Mouse (Mus musculus) midbrain, embryonic 15.5 days (tissue): ENCODE results near the gene Unc5cl. TPM values are rescaled to one million over a fixed set of nuclear protein-coding genes. Genes with fewer than 3 reads are reported as not detected.

Experiments used
- ATAC-seq: fragments of 200-750 bp; cut with Nextera tagmentation; replicated peaks from 2 replicates; pipeline ENCODE4 v1.8.0; 2017; ENCODE audit warnings: moderate TSS enrichment
- H3K27ac ChIP-seq: fragments of 300-500 bp; sonication (generic); 2 replicates; pipeline ENCODE4 v1.5.1; 2015; ENCODE audit warnings: mild to moderate bottlenecking, inconsistent platforms
- H3K27me3 ChIP-seq: fragments of 300-500 bp; sonication (generic); replicated peaks from 2 replicates; pipeline ENCODE4 v1.6.1; 2015; ENCODE audit warnings: inconsistent platforms
- H3K36me3 ChIP-seq: fragments of 300-500 bp; sonication (generic); replicated peaks from 2 replicates; pipeline ENCODE4 v1.6.1; 2015; ENCODE audit warnings: inconsistent platforms
- H3K4me1 ChIP-seq: fragments of 300-500 bp; sonication (generic); 2 replicates; pipeline ENCODE4 v1.6.1; 2015; ENCODE audit warnings: inconsistent platforms
- H3K4me2 ChIP-seq: fragments of 300-500 bp; sonication (generic); 2 replicates; pipeline ENCODE4 v1.6.1; 2015; ENCODE audit warnings: inconsistent platforms, mild to moderate bottlenecking, moderate library complexity
- H3K4me3 ChIP-seq: fragments of 300-500 bp; sonication (generic); 2 replicates; pipeline ENCODE4 v1.5.1; 2015; ENCODE audit warnings: mild to moderate bottlenecking, inconsistent platforms
- H3K9ac ChIP-seq: fragments of 300-500 bp; sonication (generic); 2 replicates; pipeline ENCODE4 v1.6.1; 2015; ENCODE audit warnings: mild to moderate bottlenecking, inconsistent platforms
- H3K9me3 ChIP-seq: fragments of 300-500 bp; sonication (generic); 2 replicates; pipeline ENCODE4 v1.6.1; 2016; ENCODE audit warnings: inconsistent platforms
- WGBS: fragments of 180-500 bp; shearing (Covaris S2); methylation state at CpG from one replicate; pipeline ENCODE4 v1.1.7; 2015; ENCODE audit warnings: mixed read lengths; 5-methylcytosine and 5-hydroxymethylcytosine counted together
- polyA plus RNA-seq: library from polyadenylated mRNA; unstranded; fragments of >200 nt; fragmentation: Nextera tagmentation; extraction: Ambion mirVana; gene quantifications from 2 replicates; pipeline ENCODE4 v1.2.1, GENCODE M21; 2015

The Unc5cl gene
- polyA plus RNA-seq, 1 experiment from 2014 or later = 0.22 TPM

- no peak for ATAC-seq
- 49% methylated on average over 7 of the region's 7 CpGs for WGBS
Measured at GRCm38 (mm10) chr17:48493582-48493981, 38.9 kb downstream of the Unc5cl start.

GRCm38 (mm10) chr17:48493986-48494385 lies 39.3 kb downstream of the Unc5cl start:
- 72% methylated on average over 8 of the region's 8 CpGs for WGBS
- no peaks in the 10 kb centered on the region for H3K27me3 ChIP-seq

More at GRCm38 (mm10) chr17:48493582-48493981, 38.9 kb downstream of the Unc5cl start:
- Histone ChIP-seq H3K36me3 (no peaks in the 10 kb centered on the region), H3K4me1 (no peaks in the 10 kb centered on the region), H3K4me3 (no peak overlapping the region), H3K4me2 (no peak overlapping the region), H3K9ac (no peak overlapping the region), H3K27me3 (no peaks in the 10 kb centered on the region), H3K27ac (no peak overlapping the region), H3K9me3 (no peaks in the 10 kb centered on the region)

GRCm38 (mm10) chr17:48497986-48498385 lies 43.3 kb downstream of the Unc5cl start:
- no peaks in the 10 kb centered on the region for H3K9me3 ChIP-seq
- no peak overlapping the region for H3K9ac ChIP-seq
- no peaks in the 10 kb centered on the region for H3K27me3 ChIP-seq
- H3K4me1 ChIP-seq = no peaks in the 10 kb centered on the region
- no peak overlapping the region for H3K4me3 ChIP-seq
- WGBS = 91% methylated on average over 3 of the region's 3 CpGs
- H3K36me3 ChIP-seq = no peaks in the 10 kb centered on the region
- ATAC-seq = no peak
- no peak overlapping the region for H3K27ac ChIP-seq
- no peak overlapping the region for H3K4me2 ChIP-seq

More at GRCm38 (mm10) chr17:48493986-48494385, 39.3 kb downstream of the Unc5cl start:
- no peak overlapping the region for H3K4me3 ChIP-seq
- no peak for ATAC-seq
- no peak overlapping the region for H3K4me2 ChIP-seq
- H3K4me1 ChIP-seq = no peaks in the 10 kb centered on the region
- no peaks in the 10 kb centered on the region for H3K9me3 ChIP-seq
- no peak overlapping the region for H3K9ac ChIP-seq
- H3K36me3 ChIP-seq = no peaks in the 10 kb centered on the region
- no peak overlapping the region for H3K27ac ChIP-seq

- WGBS = 85% methylated on average over 7 of the region's 7 CpGs
- Histone ChIP-seq H3K4me2 (no peak overlapping the region), H3K27me3 (no peaks in the 10 kb centered on the region), H3K27ac (no peak overlapping the region), H3K4me1 (peaks cover 17% of the 10 kb centered on the region), H3K4me3 (no peak overlapping the region), H3K9me3 (no peaks in the 10 kb centered on the region), H3K36me3 (no peaks in the 10 kb centered on the region), H3K9ac (no peak overlapping the region)
- no peak for ATAC-seq
Measured at GRCm38 (mm10) chr17:48500846-48501445, 46.2 kb downstream of the Unc5cl start.

- ATAC-seq = no peak; the same call in 1 of the 2 replicates
- H3K9me3 ChIP-seq = no peaks in the 10 kb centered on the region
- no peaks in the 10 kb centered on the region for H3K27me3 ChIP-seq
- H3K4me1 ChIP-seq = peaks cover 22% of the 10 kb centered on the region
- no peaks in the 10 kb centered on the region for H3K36me3 ChIP-seq
- H3K27ac ChIP-seq = peak overlapping the region; percentile 64; the same call in 1 of the 2 replicates
- H3K9ac ChIP-seq = no peak overlapping the region
- H3K4me2 ChIP-seq = no peak overlapping the region
- under 1% methylated on average over 3 of the region's 3 CpGs for WGBS
- no peak overlapping the region for H3K4me3 ChIP-seq
Measured at GRCm38 (mm10) chr17:48505006-48505405, 50.3 kb downstream of the Unc5cl start.

GRCm38 (mm10) chr17:48506986-48507385 lies 52.3 kb downstream of the Unc5cl start:
- WGBS = 14% methylated on average over 4 of the region's 4 CpGs
- ATAC-seq = no peak
- H3K27ac ChIP-seq = no peak overlapping the region

GRCm38 (mm10) chr17:48509596-48509995 lies 54.9 kb downstream of the Unc5cl start:
- Histone ChIP-seq H3K27ac (no peak overlapping the region), H3K27me3 (no peaks in the 10 kb centered on the region), H3K4me2 (no peak overlapping the region), H3K9ac (no peak overlapping the region), H3K4me1 (peaks cover 32% of the 10 kb centered on the region), H3K36me3 (no peaks in the 10 kb centered on the region), H3K4me3 (no peak overlapping the region), H3K9me3 (no peaks in the 10 kb centered on the region)
- 87% methylated on average over 4 of the region's 4 CpGs for WGBS
- ATAC-seq = no peak

More at GRCm38 (mm10) chr17:48506986-48507385, 52.3 kb downstream of the Unc5cl start:
- Histone ChIP-seq H3K36me3 (no peaks in the 10 kb centered on the region), H3K27me3 (no peaks in the 10 kb centered on the region), H3K9me3 (no peaks in the 10 kb centered on the region), H3K4me3 (no peak overlapping the region), H3K4me1 (peaks cover 22% of the 10 kb centered on the region), H3K9ac (no peak overlapping the region), H3K4me2 (no peak overlapping the region)

- Histone ChIP-seq H3K4me2 (peak overlapping the region; percentile 31), H3K9me3 (no peaks in the 10 kb centered on the region), H3K9ac (no peak overlapping the region), H3K4me3 (no peak overlapping the region), H3K36me3 (no peaks in the 10 kb centered on the region), H3K27ac (peak overlapping the region; percentile 19; the same call in 1 of the 2 replicates), H3K4me1 (peaks cover 15% of the 10 kb centered on the region), H3K27me3 (no peaks in the 10 kb centered on the region)
- WGBS = 23% methylated on average over 18 of the region's 18 CpGs
- peak; percentile 93 for ATAC-seq
Measured at GRCm38 (mm10) chr17:48512614-48513281, 58.0 kb downstream of the Unc5cl start.

GRCm38 (mm10) chr17:48514613-48515012 lies 59.9 kb downstream of the Unc5cl start:
- Histone ChIP-seq H3K4me3 (no peak overlapping the region), H3K9ac (no peak overlapping the region), H3K9me3 (no peaks in the 10 kb centered on the region), H3K4me2 (no peak overlapping the region), H3K4me1 (peaks cover 15% of the 10 kb centered on the region), H3K36me3 (no peaks in the 10 kb centered on the region), H3K27me3 (no peaks in the 10 kb centered on the region), H3K27ac (no peak overlapping the region)
- 66% methylated on average over 4 of the region's 4 CpGs for WGBS
- ATAC-seq = no peak

GRCm38 (mm10) chr17:48519046-48519445 lies 64.3 kb downstream of the Unc5cl start:
- no peaks in the 10 kb centered on the region for H3K9me3 ChIP-seq
- H3K27ac ChIP-seq = no peak overlapping the region
- H3K4me2 ChIP-seq = no peak overlapping the region
- no peaks in the 10 kb centered on the region for H3K4me1 ChIP-seq
- H3K36me3 ChIP-seq = no peaks in the 10 kb centered on the region
- no peaks in the 10 kb centered on the region for H3K27me3 ChIP-seq
- H3K9ac ChIP-seq = no peak overlapping the region
- no peak overlapping the region for H3K4me3 ChIP-seq
- ATAC-seq = no peak
- WGBS = 71% methylated on average over 7 of the region's 7 CpGs

GRCm38 (mm10) chr17:48520352-48520751 lies 65.7 kb downstream of the Unc5cl start:
- H3K4me3 ChIP-seq = no peak overlapping the region
- 95% methylated on average over 3 of the region's 3 CpGs for WGBS
- no peak for ATAC-seq
- no peaks in the 10 kb centered on the region for H3K27me3 ChIP-seq
- no peak overlapping the region for H3K27ac ChIP-seq
- no peaks in the 10 kb centered on the region for H3K4me1 ChIP-seq
- no peak overlapping the region for H3K9ac ChIP-seq
- H3K4me2 ChIP-seq = no peak overlapping the region
- H3K9me3 ChIP-seq = no peaks in the 10 kb centered on the region
- no peaks in the 10 kb centered on the region for H3K36me3 ChIP-seq

GRCm38 (mm10) chr17:48523056-48523455 lies 68.4 kb downstream of the Unc5cl start:
- H3K27me3 ChIP-seq = no peaks in the 10 kb centered on the region
- no peak overlapping the region for H3K27ac ChIP-seq
- no peak overlapping the region for H3K4me3 ChIP-seq
- H3K9ac ChIP-seq = no peak overlapping the region
- H3K4me1 ChIP-seq = no peaks in the 10 kb centered on the region
- no peaks in the 10 kb centered on the region for H3K36me3 ChIP-seq
- no peaks in the 10 kb centered on the region for H3K9me3 ChIP-seq
- ATAC-seq = no peak
- no peak overlapping the region for H3K4me2 ChIP-seq
- 92% methylated on average over 2 of the region's 2 CpGs for WGBS
